Mouse (Mus musculus): Measurements from ENCODE around the gene Megf11.

- TF ChIP-seq CTCF (IDR thresholded peaks at IDR 0.05; ENCODE audit: insufficient read depth, low read length) = no peak
- no peak for TF ChIP-seq POLR2A (IDR thresholded peaks at IDR 0.05; ENCODE audit: borderline replicate concordance, extremely low read depth, low read depth, low read length)
Observed at GRCm38 (mm10) chr9:64528061-64528460, 142.6 kb downstream of the Megf11 start.
